Mouse (Mus musculus): ENCODE results near the gene Rpp25l. TPM values are rescaled to one million over a fixed set of nuclear protein-coding genes. Genes with fewer than 3 reads are reported as not detected.

Gene Rpp25l
- total RNA-seq (2012; rRNA removed) (50.4 and 63.5 TPM in 2 replicates), polyA plus RNA-seq (2012; ENCODE audit: insufficient read depth in 1 of 2, insufficient read length in 2 of 2, low read depth in 1 of 2, low replicate concordance in 2 of 2, missing spikeins in 1 of 2) (10 to 100 TPM in 1 of 2 experiments, not detected in 1; 52.0 TPM)

DNA sequence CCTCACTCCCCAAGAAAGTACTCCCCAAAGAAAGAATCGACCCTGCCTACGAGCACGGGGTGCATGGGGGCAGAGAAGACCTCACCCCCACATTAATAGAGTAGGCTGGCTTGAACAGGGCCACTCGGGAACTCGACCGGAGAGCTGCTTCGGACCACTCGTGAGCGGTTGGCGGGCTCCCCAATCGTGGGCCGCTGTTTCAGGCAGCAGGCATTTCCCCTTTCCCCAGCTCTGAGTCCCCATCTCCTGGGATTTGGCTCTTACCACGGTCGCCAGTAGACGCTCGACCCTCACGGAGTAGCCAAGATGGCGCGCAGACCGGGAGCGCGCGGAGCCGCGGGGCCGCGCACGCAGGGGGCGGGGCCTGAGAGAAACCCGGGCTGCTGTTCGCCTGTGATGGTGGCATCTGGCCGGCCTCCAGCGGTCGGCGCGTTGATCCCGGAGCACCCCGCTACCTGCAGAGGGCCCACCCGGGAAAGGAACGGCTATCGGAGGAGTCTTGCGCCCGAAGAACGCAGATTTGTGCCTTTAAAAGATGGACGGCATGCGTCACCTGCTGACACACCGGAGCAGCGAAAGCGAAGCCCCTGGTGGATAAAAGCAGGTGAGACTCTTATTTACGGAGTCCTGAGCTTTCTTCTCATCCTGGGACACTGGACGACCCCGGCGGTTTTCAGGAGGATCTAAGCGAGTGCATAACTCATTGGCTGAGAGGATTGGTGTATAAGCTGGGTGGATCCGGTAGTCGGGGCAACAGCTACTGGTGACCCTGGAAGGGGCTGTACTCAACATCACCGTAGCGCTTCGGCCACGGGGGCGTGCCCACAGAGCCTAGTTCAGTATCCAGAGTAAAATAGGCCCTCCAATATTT, at the start of gene Rpp25l:
Gene Rpp25l, minus strand, starts transcription at position 338 of the 871 bp plus-strand sequence.
- Histone ChIP-seq H3K27ac (ENCODE audit: control insufficient read depth, low read depth, low read length) (peak within 1 kb of the TSS; percentile 61), H3K79me2 (ENCODE audit: control insufficient read depth, insufficient read depth, low read length, poor library complexity) (peaks cover 19% of the 10 kb centered on the region), H3K9me3 (replicated peaks; ENCODE audit: insufficient read depth, low read length) (no peaks in the 10 kb centered on the region), H3K4me1 (ENCODE audit: control insufficient read depth in 1 of 2, insufficient read depth in 2 of 2, low read length in 2 of 2) (peaks cover 0 to 10% of the 10 kb centered on the region in 2 experiments; a peak in 2 of 4 replicates), H3K4me3 (ENCODE audit: control insufficient read depth in 1 of 2, insufficient read depth in 1 of 2, low read depth in 2 of 2, low read length in 2 of 2) (peak within 1 kb of the TSS; percentile 90 to 97), H3K27me3 (ENCODE audit: control insufficient read depth in 1 of 2, insufficient read depth in 2 of 2, low read length in 2 of 2) (no peaks in the 10 kb centered on the region), H3K9ac (ENCODE audit: control insufficient read depth, low read depth, low read length, poor library complexity, severe bottlenecking) (peak within 1 kb of the TSS; percentile 96), H3K36me3 (ENCODE audit: control insufficient read depth in 1 of 2, insufficient read depth in 2 of 2, low read length in 2 of 2) (no peaks in the 10 kb centered on the region; a peak in 1 of 4 replicates)
- DNase-seq (ENCODE audit: low read depth, low spot score) = peak; percentile 89
- TF ChIP-seq TAL1 (IDR thresholded peaks at IDR 0.05; ENCODE audit: low read length) = no peak
- TF ChIP-seq RCOR1 (IDR thresholded peaks at IDR 0.05; ENCODE audit: low read depth, low read length) = no peak
- no peak for TF ChIP-seq EP300 (IDR thresholded peaks at IDR 0.05; ENCODE audit: low read depth in 1 of 2, low read length in 2 of 2)
- peak in 2 of 3 experiments; percentile 8 to 9; a peak in 2 of 6 replicates for TF ChIP-seq CTCF (IDR thresholded peaks at IDR 0.05 in 2 of 3, conservative IDR thresholded peaks at IDR 0.05 in 1 of 3; ENCODE audit: control insufficient read depth in 1 of 3, insufficient read depth in 1 of 3, low read depth in 2 of 3, low read length in 3 of 3, poor library complexity in 1 of 3, severe bottlenecking in 1 of 3)
- peak; percentile 65 for TF ChIP-seq HCFC1 (IDR thresholded peaks at IDR 0.05; ENCODE audit: low read depth, low read length)
- no peak for TF ChIP-seq CHD2 (IDR thresholded peaks at IDR 0.05; ENCODE audit: low read length)
- TF ChIP-seq SMC3 (IDR thresholded peaks at IDR 0.05; ENCODE audit: low read depth, low read length) = no peak
- no peak for TF ChIP-seq USF2 (IDR thresholded peaks at IDR 0.05; ENCODE audit: borderline replicate concordance in 1 of 2, insufficient read depth in 1 of 2, low read depth in 1 of 2, low read length in 2 of 2)
- no peak for TF ChIP-seq NRF1 (IDR thresholded peaks at IDR 0.05; ENCODE audit: insufficient read depth, low read depth, low read length, poor library complexity, severe bottlenecking)
- no peak for TF ChIP-seq POLR2AphosphoS5 (IDR thresholded peaks at IDR 0.05; ENCODE audit: borderline replicate concordance, low read depth, low read length)
- no peak for TF ChIP-seq E2F4 (IDR thresholded peaks at IDR 0.05; ENCODE audit: borderline replicate concordance, low read depth, low read length)
- peak; percentile 93 to 94 for TF ChIP-seq POLR2A (IDR thresholded peaks at IDR 0.05; ENCODE audit: control insufficient read depth in 1 of 2, insufficient read depth in 1 of 2, low read depth in 1 of 2, low read length in 2 of 2, poor library complexity in 1 of 2)
- no peak for TF ChIP-seq ELF1 (IDR thresholded peaks at IDR 0.05; ENCODE audit: low read depth, low read length)
- no peak for TF ChIP-seq MAZ (IDR thresholded peaks at IDR 0.05; ENCODE audit: low read depth, low read length)
- TF ChIP-seq MAX (IDR thresholded peaks at IDR 0.05; ENCODE audit: low read length) = no peak
- no peak for TF ChIP-seq TCF12 (IDR thresholded peaks at IDR 0.05; ENCODE audit: low read depth, low read length)
- TF ChIP-seq ZMIZ1 (IDR thresholded peaks at IDR 0.05; ENCODE audit: low read depth, low read length) = peak; percentile 86
- no peak for TF ChIP-seq ZC3H11A (IDR thresholded peaks at IDR 0.05; ENCODE audit: low read depth, low read length)
- TF ChIP-seq POLR2AphosphoS2 (IDR thresholded peaks at IDR 0.05; ENCODE audit: low read length) = peak; percentile 70; the same call in 1 of the 2 replicates
- no peak for TF ChIP-seq MAFK (IDR thresholded peaks at IDR 0.05; ENCODE audit: borderline replicate concordance, low read depth, low read length)
- TF ChIP-seq ETS1 (IDR thresholded peaks at IDR 0.05; ENCODE audit: low read depth, low read length) = no peak
- no peak for TF ChIP-seq MEF2A (IDR thresholded peaks at IDR 0.05; ENCODE audit: extremely low read depth, insufficient replicate concordance, low read depth, low read length, poor library complexity, severe bottlenecking)
- TF ChIP-seq MYB (IDR thresholded peaks at IDR 0.05; ENCODE audit: low read depth, low read length) = no peak
- TF ChIP-seq ZNF384 (IDR thresholded peaks at IDR 0.05; ENCODE audit: low read depth, low read length) = no peak
- no peak for TF ChIP-seq GABPA (IDR thresholded peaks at IDR 0.05; ENCODE audit: low read depth, low read length)
- no peak for TF ChIP-seq RAD21 (IDR thresholded peaks at IDR 0.05; ENCODE audit: low read depth, low read length)
- TF ChIP-seq GATA1 (IDR thresholded peaks at IDR 0.05; ENCODE audit: low read depth, low read length) = 0 out of 2 replicates have a peak, but pooled peaks have one; percentile 5
- TF ChIP-seq BHLHE40 (IDR thresholded peaks at IDR 0.05; ENCODE audit: borderline replicate concordance, low read depth, low read length) = no peak
- TF ChIP-seq USF1 (IDR thresholded peaks at IDR 0.05; ENCODE audit: low read depth, low read length) = no peak
- no peak for TF ChIP-seq MYC (IDR thresholded peaks at IDR 0.05; ENCODE audit: low read depth, low read length)
- peak; percentile 84 for TF ChIP-seq NELFE (IDR thresholded peaks at IDR 0.05; ENCODE audit: low read depth, low read length)
- no peak for TF ChIP-seq JUND (IDR thresholded peaks at IDR 0.05; ENCODE audit: low read depth, low read length)
- TF ChIP-seq SIN3A (IDR thresholded peaks at IDR 0.05; ENCODE audit: low read length) = peak; percentile 25; the same call in 1 of the 2 replicates
- no peak for TF ChIP-seq ZKSCAN1 (IDR thresholded peaks at IDR 0.05; ENCODE audit: low read depth, low read length)
- TF ChIP-seq UBTF (IDR thresholded peaks at IDR 0.05; ENCODE audit: borderline replicate concordance, insufficient read depth, low read depth, low read length) = no peak

All from MEL (cell line).